Mouse (Mus musculus) retina, postnatal 1 day (tissue): ENCODE measurements around the gene Gldc.
"Not testable (repeated sequence)": the region's sequence is repeated elsewhere in the genome, so short reads cannot be mapped to it uniquely, and the experiment has no call there.

Source experiments
- DNase-seq: peaks from one replicate; pipeline ENCODE4 v3.0.0-alpha.2; 2012

The Gldc gene

GRCm38 (mm10) chr19:30174919-30175571, at the start of gene Gldc:
Gene Gldc (minus strand): TSS chr19:30175429.
- DNase-seq, result peak; percentile 94

GRCm38 (mm10) chr19:30222593-30222992, 47.4 kb upstream of the Gldc start:
- not testable (repeated sequence) for DNase-seq

GRCm38 (mm10) chr19:30217335-30217734, 42.1 kb upstream of the Gldc start:
- peak; percentile 72 for DNase-seq

DNA sequence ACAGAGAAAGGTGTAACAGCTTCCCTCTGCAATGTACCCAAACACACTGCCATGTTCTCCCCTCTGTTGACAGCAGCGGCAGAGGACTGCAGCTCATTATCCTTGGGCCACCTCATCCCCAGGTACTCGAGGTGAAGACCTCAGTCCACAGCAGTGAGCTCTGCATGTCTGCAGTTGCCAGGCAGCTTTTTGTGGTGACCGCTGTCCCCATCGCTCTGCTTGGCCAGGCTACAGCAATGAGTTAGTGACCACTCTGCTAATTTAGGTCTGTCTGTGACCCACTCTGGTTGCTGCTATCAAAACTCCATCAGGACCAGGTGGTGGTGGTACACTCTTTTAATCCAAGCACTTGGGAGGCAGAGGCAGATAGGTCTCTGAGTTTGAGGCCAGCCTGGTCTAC, 41.0 kb upstream of the Gldc start:
- DNase-seq, result no peak

DNA sequence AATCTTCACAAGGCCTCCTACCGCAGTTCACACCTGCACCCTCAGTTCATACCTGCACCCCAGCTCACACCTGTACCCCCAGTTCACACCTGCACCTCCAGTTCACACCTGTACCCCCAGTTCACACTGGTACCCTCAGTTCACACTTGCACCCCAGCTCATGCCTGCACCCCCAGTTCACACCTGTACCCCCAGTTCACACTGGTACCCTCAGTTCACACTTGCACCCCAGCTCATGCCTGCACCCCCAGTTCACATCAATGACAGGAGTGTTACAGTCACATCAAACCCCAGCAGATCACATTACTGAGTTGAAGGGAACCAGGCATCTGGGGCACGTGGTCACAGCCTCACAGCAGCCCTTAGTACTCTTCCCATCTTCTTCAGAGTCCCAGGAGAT, 40.5 kb upstream of the Gldc start:
- DNase-seq, result not testable (repeated sequence)

DNA sequence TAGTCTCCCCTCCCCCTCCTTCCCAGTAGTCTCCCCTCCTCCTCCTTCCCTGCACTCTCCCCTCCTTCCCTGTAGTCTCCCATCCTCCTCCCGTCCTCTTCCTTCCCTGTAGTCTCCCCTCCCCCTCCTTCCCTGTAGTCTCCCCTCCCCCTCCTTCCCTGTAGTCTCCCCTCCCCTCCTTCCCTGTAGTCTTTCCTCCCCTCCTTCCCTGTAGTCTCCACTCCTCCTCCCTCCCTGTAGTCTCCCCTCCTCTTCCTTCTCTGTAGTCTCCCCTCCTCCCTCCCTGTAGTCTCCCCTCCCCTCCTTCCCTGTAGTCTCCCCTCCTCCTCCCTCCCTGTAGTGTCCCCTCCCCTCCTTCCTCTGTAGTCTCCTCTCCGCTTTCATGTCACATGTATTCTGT, 38.8 kb upstream of the Gldc start:
- DNase-seq, result peak; percentile 35

- not testable (repeated sequence) for DNase-seq
These were observed 33.8 kb upstream of the Gldc start for GRCm38 (mm10) chr19:30209006-30209405.

- no peak for DNase-seq
These were observed 31.8 kb upstream of the Gldc start for GRCm38 (mm10) chr19:30206981-30207380.

DNA sequence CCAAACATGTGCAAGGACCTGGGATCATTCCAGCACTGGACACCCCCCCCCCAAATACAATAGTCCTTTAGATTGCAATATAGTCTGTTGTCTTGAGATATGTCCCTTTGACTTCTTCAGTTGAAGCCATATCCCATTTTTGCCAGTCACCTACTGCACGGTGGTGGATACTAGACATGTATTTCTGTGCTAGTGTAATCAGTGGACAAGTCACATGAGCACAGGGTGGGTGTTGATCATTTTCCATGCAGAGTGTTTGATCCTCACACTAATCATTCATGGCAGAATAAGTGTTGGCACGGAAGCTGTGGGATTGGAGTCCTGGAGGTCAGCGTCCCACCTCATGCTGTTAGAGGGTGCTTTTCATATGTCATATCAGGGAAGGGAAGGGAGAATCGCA, 30.6 kb upstream of the Gldc start:
- no peak for DNase-seq

GRCm38 (mm10) chr19:30205159-30205816, 30.1 kb upstream of the Gldc start:
- peak; percentile 85 for DNase-seq

DNA sequence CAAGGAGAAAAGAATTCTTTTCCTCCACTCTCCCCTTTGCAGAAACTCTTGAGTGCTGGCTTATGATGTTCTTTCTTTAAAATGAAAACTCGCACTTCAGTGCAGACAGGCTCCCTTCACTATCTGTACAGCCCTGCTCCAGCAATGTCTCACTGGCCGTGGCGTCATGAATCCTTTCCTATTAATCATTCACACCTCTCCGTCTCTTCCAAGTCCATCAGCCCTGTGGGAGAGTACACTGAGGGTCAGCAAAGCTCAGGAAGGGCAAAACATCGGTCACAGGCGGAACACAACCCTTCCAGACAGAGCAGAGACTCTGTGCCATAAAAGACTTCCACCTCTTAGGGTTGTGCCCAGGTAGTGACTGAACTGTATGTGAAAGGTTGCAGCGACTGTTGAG, 26.9 kb upstream of the Gldc start:
- no peak for DNase-seq

DNA sequence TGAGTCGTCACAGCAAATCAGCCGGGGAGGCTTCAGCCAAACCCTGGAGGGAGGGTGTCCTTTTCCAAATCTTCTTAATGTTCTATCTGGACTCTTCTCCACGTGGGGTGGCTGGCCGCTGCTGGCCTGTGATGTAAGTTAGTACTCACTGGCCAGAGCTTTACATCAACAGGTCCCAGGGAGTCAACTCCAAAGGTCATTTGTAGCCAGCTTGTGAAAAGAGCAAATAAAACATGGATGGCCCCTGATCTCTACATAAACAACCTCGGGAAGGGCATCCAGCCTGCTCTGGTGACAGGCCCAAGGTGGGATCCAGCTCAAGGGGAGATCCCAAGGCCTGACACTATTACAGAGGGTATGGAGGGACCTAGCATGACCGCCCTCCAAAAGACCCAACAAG, 19.8 kb upstream of the Gldc start:
- no peak for DNase-seq

- DNase-seq, result no peak
These were observed 12.0 kb upstream of the Gldc start for GRCm38 (mm10) chr19:30187232-30187631.

DNA sequence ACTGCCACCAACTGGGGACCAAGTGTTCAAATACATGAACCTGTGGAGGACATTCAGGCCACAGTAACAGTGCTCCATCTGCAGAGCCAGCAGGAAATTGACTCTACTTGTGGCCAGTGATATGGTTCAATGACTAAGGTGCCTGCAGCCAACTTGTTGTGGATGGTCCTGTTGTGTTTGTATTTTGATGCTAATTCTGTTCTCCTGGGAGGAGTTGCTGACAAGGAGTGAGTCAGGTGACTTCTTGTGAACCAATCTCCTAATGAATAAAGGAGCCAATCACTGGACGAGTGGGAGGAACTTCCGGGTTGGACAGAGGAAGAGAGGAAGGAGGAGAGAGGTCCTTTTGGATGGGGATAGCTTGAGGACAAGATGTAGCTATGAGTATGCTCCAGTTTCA, 10.3 kb upstream of the Gldc start:
- no peak for DNase-seq

DNA sequence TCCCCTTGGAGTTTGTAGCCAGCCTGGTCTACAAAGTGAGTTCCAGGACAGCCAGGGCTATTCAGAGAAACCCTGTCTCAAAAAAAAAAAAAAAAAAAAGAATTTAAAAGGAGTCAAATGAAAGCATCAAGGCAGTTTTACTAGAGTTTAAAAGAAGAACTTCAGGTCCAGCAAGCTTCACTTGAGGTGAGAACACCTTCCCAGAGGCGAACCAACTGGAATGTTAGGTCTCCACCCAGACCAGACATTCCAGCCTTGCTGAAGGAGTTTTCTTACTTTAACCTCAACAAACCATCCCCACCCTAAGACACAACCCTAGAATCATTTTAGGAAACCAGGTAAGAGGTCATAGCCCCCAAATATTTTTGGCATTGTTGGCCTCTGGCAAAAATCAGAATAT, 4.8 kb upstream of the Gldc start:
- no peak for DNase-seq

GRCm38 (mm10) chr19:30174074-30174670, 1.1 kb downstream of the Gldc start:
- peak; percentile 69 for DNase-seq

GRCm38 (mm10) chr19:30171346-30172055, 3.7 kb downstream of the Gldc start:
- DNase-seq, result peak; percentile 25

GRCm38 (mm10) chr19:30170319-30170718, 4.9 kb downstream of the Gldc start:
- DNase-seq, result no peak

GRCm38 (mm10) chr19:30166801-30167505, 8.3 kb downstream of the Gldc start:
- DNase-seq, result no peak

DNA sequence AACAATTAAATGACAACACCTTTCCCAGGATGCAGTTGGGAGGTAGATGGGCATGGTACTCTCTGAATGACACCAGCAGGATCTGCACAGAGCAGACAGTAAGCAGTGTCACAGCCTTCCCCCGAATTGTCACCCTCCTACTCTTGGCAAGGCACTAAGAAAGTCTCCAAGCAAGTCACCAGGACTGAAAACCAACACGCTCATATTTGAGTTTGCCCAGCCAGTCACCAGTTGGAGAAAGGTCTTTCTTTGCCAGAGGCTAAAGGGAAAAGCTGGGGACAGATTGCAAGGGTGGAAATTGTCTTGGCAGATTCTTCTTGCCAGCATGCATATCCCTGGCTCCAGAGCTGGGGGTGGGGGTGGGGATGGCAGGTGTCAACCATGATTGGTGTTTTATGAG, 11.0 kb downstream of the Gldc start:
- DNase-seq, result no peak

DNA sequence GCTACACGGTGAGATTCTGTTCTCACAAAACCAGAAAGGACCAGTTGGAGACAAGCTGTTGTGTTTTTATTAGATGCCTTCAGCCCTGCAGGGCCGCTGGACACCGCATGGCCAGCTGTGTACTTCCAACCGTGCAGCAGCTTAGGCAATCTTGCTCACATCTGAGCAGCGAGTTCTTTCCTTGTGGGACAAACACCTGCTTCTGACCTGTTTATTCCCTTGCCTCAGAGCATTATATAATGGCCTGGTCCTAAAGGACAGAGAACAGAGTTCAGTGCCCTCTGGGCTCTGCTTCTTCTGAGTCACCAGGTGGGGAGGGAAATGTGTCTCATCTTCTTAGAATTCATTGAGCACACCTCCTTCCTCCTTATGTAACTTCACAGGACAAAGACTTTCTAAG, 12.4 kb downstream of the Gldc start:
- DNase-seq, result no peak

- DNase-seq, result peak; percentile 97
These were observed 15.2 kb downstream of the Gldc start for GRCm38 (mm10) chr19:30160021-30160420.

- DNase-seq, result no peak
These were observed 17.0 kb downstream of the Gldc start for GRCm38 (mm10) chr19:30158189-30158588.
